In genomic region chr2:30093471-30094207, GRCm38 (mm10) we compare ENCODE assay signal across 8 mouse cellular contexts. TPM values are rescaled to one million over a fixed set of nuclear protein-coding genes. Genes with fewer than 3 reads are reported as not detected.
DNase-seq lines count a peak whose midpoint lies in the region; ATAC-seq lines count a peak whose summit lies in the region.

Gene Zdhhc12 (minus strand): TSS chr2:30093648.

- H3K9me3 ChIP-seq in forebrain, embryonic 14.5 days (replicated peaks; ENCODE audit: control insufficient read depth, low read length), result no peaks in the 10 kb centered on the region
- H3K9me3 ChIP-seq in neural tube, embryonic 15.5 days (replicated peaks), result no peaks in the 10 kb centered on the region

- peak within 1 kb of the TSS; percentile 75 for H3K4me2 ChIP-seq in forebrain, embryonic 14.5 days (ENCODE audit: low read length)
- H3K4me2 ChIP-seq in neural tube, embryonic 15.5 days, result peak within 1 kb of the TSS; percentile 88

- H3K9ac ChIP-seq in forebrain, embryonic 14.5 days (ENCODE audit: low read length), result peak within 1 kb of the TSS; percentile 72
- H3K9ac ChIP-seq in neural tube, embryonic 15.5 days (replicated peaks), result peak within 1 kb of the TSS; percentile 60

- under 1% methylated on average over 41 of the region's 51 CpGs for WGBS in forebrain, embryonic 14.5 days
- under 1% methylated on average over 51 of the region's 51 CpGs for WGBS in neural tube, embryonic 15.5 days

- peak within 1 kb of the TSS; percentile 56 for H3K4me3 ChIP-seq in forebrain, embryonic 14.5 days (ENCODE audit: low read depth, low read length)
- peak within 1 kb of the TSS; percentile 67 for H3K4me3 ChIP-seq in neural tube, embryonic 15.5 days (replicated peaks)

- ATAC-seq in forebrain, embryonic 14.5 days, result peak; percentile 97
- ATAC-seq in neural tube, embryonic 15.5 days (ENCODE audit: low FRiP score), result peak; percentile 97

- H3K36me3 ChIP-seq in forebrain, embryonic 14.5 days (ENCODE audit: control insufficient read depth, insufficient read depth, low read length), result peaks cover 25% of the 10 kb centered on the region
- peaks cover 18% of the 10 kb centered on the region for H3K36me3 ChIP-seq in neural tube, embryonic 15.5 days

- intact Hi-C loops in heart, postnatal 14 days (cut with DNase I), result no loop called here

- peak within 1 kb of the TSS; percentile 30; the same call in 1 of the 2 replicates for H3K27ac ChIP-seq in forebrain, embryonic 14.5 days (ENCODE audit: low read depth, low read length)
- peak within 1 kb of the TSS; percentile 61 for H3K27ac ChIP-seq in neural tube, embryonic 15.5 days (replicated peaks)

- H3K27me3 ChIP-seq in forebrain, embryonic 14.5 days (replicated peaks; ENCODE audit: control insufficient read depth, insufficient read depth, low read length), result no peaks in the 10 kb centered on the region
- H3K27me3 ChIP-seq in neural tube, embryonic 15.5 days (replicated peaks), result no peaks in the 10 kb centered on the region

- H3K4me1 ChIP-seq in forebrain, embryonic 14.5 days (ENCODE audit: control insufficient read depth, insufficient read depth, low read length), result peaks cover 8% of the 10 kb centered on the region
- peaks cover 23% of the 10 kb centered on the region for H3K4me1 ChIP-seq in neural tube, embryonic 15.5 days

- peak; percentile 99 for DNase-seq in ES-CJ7 (ENCODE audit: low read depth, low spot score)
- peak; percentile 91 for DNase-seq in cerebellum, adult 11 months
- peak; percentile 96 for DNase-seq in forebrain, embryonic 14.5 days (ENCODE audit: low spot score)
- peak; percentile 90 to 92 for DNase-seq in heart, postnatal 14 days
- DNase-seq in layer of hippocampus, adult 11-12 months (ENCODE audit: low spot score), result peak; percentile 94
- DNase-seq in lung, adult 18-20 months, result peak; percentile 98 to 99
- DNase-seq in testis, postnatal 14 days (ENCODE audit: low spot score), result peak; percentile 96

RNA-seq across cellular contexts. Expression of gene Zdhhc12, which starts in this region (rescaled TPM):
- polyA plus RNA-seq in forebrain, embryonic 14.5 days (2014; fragmentation: Nextera tagmentation; extraction: Ambion mirVana), result 21.6 and 24.1 TPM in 2 replicates
- 1 to 10 TPM; 5.2 to 5.6 TPM for total RNA-seq in heart, postnatal 14 days (2021)
- 31.6 and 33.6 TPM in 2 replicates for polyA plus RNA-seq in neural tube, embryonic 15.5 days (2015; fragmentation: Nextera tagmentation; extraction: Ambion mirVana)

Comparison
In these comparisons a context has a peak if more than half of its experiments do, and no peak if none do; other contexts are left out.
1. Peak in every context shown above with its lines: DNase-seq, ATAC-seq, H3K4me3 ChIP-seq and H3K27ac ChIP-seq.